Mouse (Mus musculus) cerebellum, adult 18-20 months (tissue): Measurements from ENCODE around the gene Hdgfl3.
"Not testable (repeated sequence)": the region's sequence is repeated elsewhere in the genome, so short reads cannot be mapped to it uniquely, and the experiment has no call there.

Experiments
- DNase-seq, 2 experiments: peaks; one replicate each; pipeline ENCODE4 v3.0.0; 2021

Gene Hdgfl3

DNA sequence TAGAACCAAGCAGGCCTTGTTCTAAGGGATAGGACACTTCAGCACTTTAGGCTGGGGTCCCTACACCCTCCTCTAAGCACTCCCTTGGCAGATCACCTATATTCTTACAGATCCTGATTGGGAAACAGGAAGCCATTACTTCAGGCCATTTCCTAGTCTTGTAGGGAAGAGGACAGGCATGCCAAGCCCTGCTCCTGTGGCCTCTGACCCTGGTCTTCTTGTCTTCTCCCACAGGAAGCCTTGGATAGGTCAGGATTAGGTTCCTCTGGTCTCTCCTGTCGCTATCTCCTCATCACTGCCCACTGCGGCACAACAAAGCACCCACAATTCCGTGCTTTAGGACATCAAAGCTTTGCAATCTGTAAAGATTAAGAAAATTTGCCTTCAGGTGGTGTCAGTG, 82.6 kb downstream of the Hdgfl3 start:
- DNase-seq = no peak

GRCm38 (mm10) chr7:81850171-81850570, 84.1 kb downstream of the Hdgfl3 start:
- no peak for DNase-seq

DNA sequence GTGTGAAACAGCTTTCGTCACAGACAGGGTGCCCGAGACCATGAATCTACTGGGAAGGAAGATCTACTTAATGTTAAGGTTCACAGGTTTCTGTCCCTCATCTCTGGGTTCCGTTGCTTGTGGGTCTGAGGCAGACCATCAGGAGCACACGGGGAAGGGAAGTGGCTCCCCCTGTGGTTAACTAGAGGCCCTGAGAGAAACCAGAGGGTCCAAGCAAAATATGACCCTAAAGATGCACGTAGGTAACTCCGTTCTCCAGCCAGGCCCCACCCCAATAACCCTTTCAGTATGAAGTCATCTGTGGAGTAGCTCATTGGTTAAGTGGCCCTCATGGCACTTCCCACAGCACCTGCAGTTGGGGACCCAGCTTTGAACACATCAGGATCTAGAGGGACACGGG, 84.6 kb downstream of the Hdgfl3 start:
- no peak for DNase-seq

DNA sequence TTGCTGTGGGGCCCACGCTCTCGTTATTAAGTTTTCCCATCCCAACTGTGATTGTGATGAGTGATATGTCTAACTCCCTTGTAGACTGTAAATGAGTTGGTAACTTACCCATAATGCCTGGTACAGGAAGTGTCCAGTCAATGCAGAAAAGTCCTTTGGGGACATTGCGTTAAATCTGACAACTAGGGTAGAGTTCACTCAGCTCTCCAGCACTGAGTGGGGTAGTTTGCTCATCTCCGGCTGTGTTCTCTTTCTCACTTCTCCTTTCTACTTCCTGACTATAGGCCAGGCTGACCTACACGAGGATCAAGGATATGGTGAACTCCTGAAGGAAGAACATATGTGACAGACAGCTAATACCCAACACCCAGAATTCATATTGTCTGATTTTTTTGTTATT, 85.1 kb downstream of the Hdgfl3 start:
- DNase-seq = no peak

DNA sequence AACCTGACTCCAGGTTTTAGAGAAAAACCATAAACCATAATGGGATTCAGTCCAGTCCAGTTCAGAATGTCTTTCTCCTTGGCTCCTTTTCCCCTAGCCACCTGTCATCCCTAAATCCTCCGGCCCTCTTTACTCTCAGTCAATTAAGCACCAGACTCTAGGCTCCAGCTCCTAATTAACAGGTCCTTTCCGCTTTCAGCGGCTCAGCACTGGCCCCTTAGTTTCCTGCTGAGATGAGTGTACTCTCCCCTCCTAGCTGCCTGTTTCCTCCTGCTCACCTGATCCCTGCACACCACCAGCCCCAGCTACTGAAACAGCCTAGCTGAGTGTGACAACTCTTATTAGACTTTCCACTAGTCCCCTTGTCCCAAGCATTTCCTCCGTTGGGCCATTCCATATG, 86.5 kb downstream of the Hdgfl3 start:
- peak; percentile 22 to 47 for DNase-seq

DNA sequence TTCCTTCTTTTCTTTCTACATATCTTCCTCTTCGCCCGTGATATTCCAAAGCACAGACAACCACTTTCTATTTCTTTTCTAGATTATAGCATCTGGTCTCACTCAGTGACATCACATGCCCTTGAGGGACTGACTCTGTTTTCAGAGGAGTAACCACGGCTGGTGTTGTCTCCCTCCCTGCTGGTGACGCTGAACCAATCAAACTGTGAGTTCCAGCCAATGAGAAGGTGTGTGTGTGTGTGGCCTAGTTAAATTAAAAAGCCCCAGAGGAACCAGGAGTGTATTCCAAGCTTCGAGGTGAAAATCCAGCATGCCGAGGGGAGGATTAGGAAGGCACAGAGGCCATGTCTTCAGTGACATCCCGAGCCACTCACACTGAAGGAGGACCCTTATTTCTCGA, 87.3 kb downstream of the Hdgfl3 start:
- no peak for DNase-seq

DNA sequence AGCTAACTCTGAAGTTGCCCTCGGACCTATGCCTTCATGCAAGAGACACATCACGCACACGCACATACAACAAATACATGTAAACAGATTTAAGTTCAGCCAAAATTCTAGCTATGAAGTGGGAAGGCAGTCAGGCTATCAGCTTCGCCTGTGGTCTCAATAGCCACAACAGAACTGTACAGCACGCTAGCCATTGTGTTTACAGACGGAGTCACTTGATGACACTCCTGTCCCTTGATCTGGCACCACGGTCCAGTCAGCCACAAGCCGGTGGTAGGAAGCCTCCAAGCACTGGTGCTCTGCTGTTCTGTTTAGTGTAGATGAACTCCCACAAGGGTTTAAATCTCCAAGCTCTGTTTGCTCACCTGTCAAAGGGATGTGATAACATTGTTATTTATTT, 88.3 kb downstream of the Hdgfl3 start:
- DNase-seq = no peak

- no peak for DNase-seq
These were observed 89.0 kb downstream of the Hdgfl3 start for GRCm38 (mm10) chr7:81845313-81845712.

- no peak for DNase-seq
These were observed 89.5 kb downstream of the Hdgfl3 start for GRCm38 (mm10) chr7:81844801-81845200.

DNA sequence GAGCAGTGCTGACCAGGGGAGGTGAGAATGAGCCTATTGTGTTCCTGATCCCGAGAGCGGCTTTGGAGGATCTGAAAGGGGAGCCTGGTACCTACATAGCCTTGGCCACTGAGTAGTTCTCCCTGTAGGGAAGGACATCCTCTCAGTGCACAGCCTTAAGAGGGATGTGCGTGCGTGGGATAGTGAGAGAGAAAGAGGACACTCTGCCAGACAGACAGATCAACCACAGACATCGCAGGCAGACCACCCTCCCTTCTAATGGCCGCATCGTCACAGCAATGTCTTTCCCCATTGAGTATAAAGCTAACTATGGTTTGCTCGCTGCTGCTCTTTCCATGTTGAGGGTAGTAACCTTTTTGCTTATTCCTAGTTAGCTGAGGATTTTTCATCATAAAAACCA, 90.4 kb downstream of the Hdgfl3 start:
- no peak for DNase-seq

DNA sequence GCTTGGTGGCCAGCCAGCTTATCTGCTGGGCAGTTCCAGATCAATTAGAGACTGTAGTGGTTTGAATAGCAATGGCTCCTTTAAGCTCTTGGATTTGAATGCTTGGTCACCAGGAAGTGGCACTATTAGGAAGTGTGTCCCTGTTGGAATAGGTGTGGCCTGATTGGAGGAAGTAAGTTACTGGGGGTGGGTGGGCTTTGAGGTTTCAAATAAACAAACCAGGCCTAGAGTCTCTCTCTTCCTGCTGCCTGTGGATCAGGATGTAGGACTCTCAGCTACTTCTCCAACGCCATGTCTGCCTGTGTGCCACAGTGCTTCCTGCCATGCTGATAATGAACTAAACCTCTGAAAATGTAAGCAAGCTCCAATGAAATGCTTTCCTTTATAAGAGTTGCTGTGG, 91.3 kb downstream of the Hdgfl3 start:
- DNase-seq = no peak

- no peak for DNase-seq
These were observed 92.1 kb downstream of the Hdgfl3 start for GRCm38 (mm10) chr7:81842141-81842540.

DNA sequence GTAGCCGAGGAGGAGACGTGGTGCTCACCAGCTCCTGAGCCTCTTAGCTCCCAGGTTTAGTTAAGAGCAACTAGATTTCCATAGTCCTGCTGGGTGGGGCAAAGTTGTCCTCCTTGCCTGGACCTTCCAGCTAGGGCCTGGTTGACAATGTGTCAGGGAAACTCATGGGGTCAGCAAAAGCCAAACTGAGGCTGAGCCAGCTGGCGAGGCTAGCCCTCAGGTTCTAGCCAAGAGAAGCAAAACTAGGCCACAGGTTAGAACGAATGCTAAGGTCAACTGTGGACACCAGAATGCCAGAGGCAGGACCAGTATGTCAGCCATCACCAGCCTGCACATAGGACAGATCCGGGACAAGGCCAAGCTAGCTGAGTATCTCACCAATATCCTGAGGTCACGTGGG, 92.8 kb downstream of the Hdgfl3 start:
- DNase-seq = no peak

- no peak for DNase-seq
These were observed 93.6 kb downstream of the Hdgfl3 start for GRCm38 (mm10) chr7:81840661-81841181.

GRCm38 (mm10) chr7:81839746-81840145, 94.5 kb downstream of the Hdgfl3 start:
- no peak for DNase-seq

DNA sequence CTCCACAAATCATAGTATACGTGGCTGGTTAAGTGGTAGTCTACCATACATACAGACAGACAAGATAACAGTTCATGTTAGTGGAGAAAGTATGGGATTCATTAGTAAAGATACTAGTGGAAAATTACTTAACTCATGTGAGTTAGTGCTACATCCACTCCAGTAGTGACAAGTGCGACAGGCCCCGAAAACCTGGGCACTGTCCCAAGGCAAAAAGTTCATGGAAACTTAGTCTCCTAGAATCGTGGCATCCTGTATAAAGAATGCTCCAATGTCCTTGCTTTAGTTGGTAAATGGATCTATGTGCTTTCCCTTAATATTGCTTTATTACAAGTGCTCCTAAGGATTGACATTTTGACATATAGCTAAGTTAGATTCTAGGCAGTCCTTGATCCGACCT, 96.5 kb downstream of the Hdgfl3 start:
- DNase-seq = not testable (repeated sequence)

- DNase-seq = no peak
These were observed 98.8 kb downstream of the Hdgfl3 start for GRCm38 (mm10) chr7:81835430-81835829.

- no peak for DNase-seq
These were observed 99.4 kb downstream of the Hdgfl3 start for GRCm38 (mm10) chr7:81834847-81835246.
